8 mouse cellular contexts compared by ENCODE assay signal in genomic region chr11:93969171-93969570, GRCm38 (mm10). TPM values are rescaled to one million over a fixed set of nuclear protein-coding genes. Genes with fewer than 3 reads are reported as not detected.
DNase-seq lines count a peak whose midpoint lies in the region; ATAC-seq lines count a peak whose summit lies in the region.
"Had no signal": no experiment of that assay in that cellular context is flagged by ENCODE, and none has a peak within 500 bp of the region (broad histone marks: within the 10 kb centered on the region; RNA-seq: fewer than 3 reads in every experiment).

No protein-coding gene starts in this region.

- no peak for DNase-seq in heart, adult 9 months (ENCODE audit: low spot score in 2 of 2)
- no peak for DNase-seq in thymus, adult 18-20 months
- DNase-seq in c-Kit-positive CD71-positive TER-119-positive erythroid progenitor cells, embryonic 14.5 days (ENCODE audit: low spot score), result no peak
- DNase-seq: adrenal gland, postnatal 14 days had no signal

- H3K4me3 ChIP-seq in heart, embryonic 13.5 days, result no peak overlapping the region
- no peak overlapping the region for H3K4me3 ChIP-seq in brown adipose tissue, adult 24 weeks (ENCODE audit: insufficient read depth, low read depth, low read length)
- no peak overlapping the region for H3K4me3 ChIP-seq in embryonic facial prominence, embryonic 15.5 days (replicated peaks)
- peak overlapping the region; percentile 84 for H3K4me3 ChIP-seq in liver, embryonic 16.5 days (ENCODE audit: low read depth, low read length)

- peak overlapping the region; percentile 89 for H3K4me2 ChIP-seq in heart, embryonic 13.5 days
- H3K4me2 ChIP-seq in embryonic facial prominence, embryonic 15.5 days (replicated peaks), result peak overlapping the region; percentile 58
- H3K4me2 ChIP-seq in liver, embryonic 16.5 days (ENCODE audit: low read depth, low read length), result peak overlapping the region; percentile 91

- ATAC-seq in heart, embryonic 13.5 days (ENCODE audit: extremely low read depth, insufficient number of reproducible peaks, low FRiP score, low TSS enrichment), result no peak
- ATAC-seq in embryonic facial prominence, embryonic 15.5 days (ENCODE audit: insufficient number of reproducible peaks, low FRiP score, low TSS enrichment, low read depth), result no peak
- ATAC-seq in liver, embryonic 16.5 days (ENCODE audit: low read depth), result no peak

- peaks cover 21% of the 10 kb centered on the region for H3K4me1 ChIP-seq in heart, embryonic 13.5 days
- peaks cover 7% of the 10 kb centered on the region; the same call in 1 of the 2 replicates for H3K4me1 ChIP-seq in brown adipose tissue, adult 24 weeks (ENCODE audit: control insufficient read depth, insufficient read depth, insufficient read length, low read length)
- H3K4me1 ChIP-seq in embryonic facial prominence, embryonic 15.5 days, result peaks cover 6% of the 10 kb centered on the region
- H3K4me1 ChIP-seq in liver, embryonic 16.5 days (ENCODE audit: control insufficient read depth, low read depth, low read length), result peaks cover 12% of the 10 kb centered on the region

- H3K27ac ChIP-seq in heart, embryonic 13.5 days (replicated peaks), result peak overlapping the region; percentile 64; the same call in 1 of the 2 replicates
- peak overlapping the region; percentile 35; the same call in 1 of the 2 replicates for H3K27ac ChIP-seq in brown adipose tissue, adult 24 weeks (replicated peaks; ENCODE audit: low read depth, low read length)
- no peak overlapping the region for H3K27ac ChIP-seq in embryonic facial prominence, embryonic 15.5 days (replicated peaks)
- H3K27ac ChIP-seq in liver, embryonic 16.5 days (ENCODE audit: low read length), result no peak overlapping the region

- peak overlapping the region; percentile 71 for H3K9ac ChIP-seq in heart, embryonic 13.5 days
- no peak overlapping the region for H3K9ac ChIP-seq in embryonic facial prominence, embryonic 15.5 days
- no peak overlapping the region for H3K9ac ChIP-seq in liver, embryonic 16.5 days (ENCODE audit: low read depth, low read length)

- peaks cover 21% of the 10 kb centered on the region for H3K36me3 ChIP-seq in heart, embryonic 13.5 days
- H3K36me3 ChIP-seq in embryonic facial prominence, embryonic 15.5 days, result peaks cover 17% of the 10 kb centered on the region; the same call in 1 of the 2 replicates
- peaks cover 11% of the 10 kb centered on the region for H3K36me3 ChIP-seq in liver, embryonic 16.5 days (ENCODE audit: control insufficient read depth, insufficient read depth)

- no peaks in the 10 kb centered on the region for H3K27me3 ChIP-seq in heart, embryonic 13.5 days (replicated peaks)
- no peaks in the 10 kb centered on the region for H3K27me3 ChIP-seq in embryonic facial prominence, embryonic 15.5 days
- no peaks in the 10 kb centered on the region for H3K27me3 ChIP-seq in liver, embryonic 16.5 days (ENCODE audit: control insufficient read depth, insufficient read depth, low read depth, low read length)

- WGBS in heart, embryonic 13.5 days, result 91% methylated on average over 6 of the region's 6 CpGs
- WGBS in embryonic facial prominence, embryonic 15.5 days, result 90% methylated on average over 6 of the region's 6 CpGs
- 86% methylated on average over 6 of the region's 6 CpGs for WGBS in liver, embryonic 16.5 days (ENCODE audit: insufficient replicate concordance)

- H3K9me3 ChIP-seq in heart, embryonic 13.5 days, result no peaks in the 10 kb centered on the region
- H3K9me3 ChIP-seq in embryonic facial prominence, embryonic 15.5 days (replicated peaks), result no peaks in the 10 kb centered on the region
- H3K9me3 ChIP-seq in liver, embryonic 16.5 days (replicated peaks; ENCODE audit: control insufficient read depth, low read length), result no peaks in the 10 kb centered on the region

RNA-seq across cellular contexts. Expression of gene Nme1, which starts 0.8 kb away (rescaled TPM):
- 112 and 120 TPM in 2 replicates for polyA plus RNA-seq in heart, embryonic 13.5 days (2015; fragmentation: Nextera tagmentation; extraction: Ambion mirVana)
- polyA plus RNA-seq in brown adipose tissue, adult 24 weeks (2012; ENCODE audit: insufficient read depth, insufficient read length, missing spikeins), result 33.7 and 46.1 TPM in 2 replicates
- polyA plus RNA-seq in embryonic facial prominence, embryonic 15.5 days (2015; fragmentation: Nextera tagmentation; extraction: Ambion mirVana), result 107 and 127 TPM in 2 replicates
- 83.1 and 89.6 TPM in 2 replicates for polyA plus RNA-seq in liver, embryonic 16.5 days (2015; fragmentation: Nextera tagmentation; extraction: Ambion mirVana)

RNA-seq across cellular contexts. Expression of gene Gm20390, which starts 1.1 kb away (rescaled TPM):
- polyA plus RNA-seq in heart, embryonic 13.5 days (2015; fragmentation: Nextera tagmentation; extraction: Ambion mirVana), result 303 and 315 TPM in 2 replicates
- polyA plus RNA-seq in brown adipose tissue, adult 24 weeks (2012; ENCODE audit: insufficient read depth, insufficient read length, missing spikeins), result 164 and 189 TPM in 2 replicates
- 322 TPM in 2 replicates for polyA plus RNA-seq in embryonic facial prominence, embryonic 15.5 days (2015; fragmentation: Nextera tagmentation; extraction: Ambion mirVana)
- 183 and 194 TPM in 2 replicates for polyA plus RNA-seq in liver, embryonic 16.5 days (2015; fragmentation: Nextera tagmentation; extraction: Ambion mirVana)

RNA-seq across cellular contexts. Expression of gene Nme2, which starts 13.1 kb away (rescaled TPM):
- 325 and 357 TPM in 2 replicates for polyA plus RNA-seq in heart, embryonic 13.5 days (2015; fragmentation: Nextera tagmentation; extraction: Ambion mirVana)
- polyA plus RNA-seq in brown adipose tissue, adult 24 weeks (2012; ENCODE audit: insufficient read depth, insufficient read length, missing spikeins), result 510 and 580 TPM in 2 replicates
- 297 and 323 TPM in 2 replicates for polyA plus RNA-seq in embryonic facial prominence, embryonic 15.5 days (2015; fragmentation: Nextera tagmentation; extraction: Ambion mirVana)
- polyA plus RNA-seq in liver, embryonic 16.5 days (2015; fragmentation: Nextera tagmentation; extraction: Ambion mirVana), result 166 and 169 TPM in 2 replicates

RNA-seq across cellular contexts. Expression of gene Spag9, which starts 26.7 kb away (rescaled TPM):
- polyA plus RNA-seq in heart, embryonic 13.5 days (2015; fragmentation: Nextera tagmentation; extraction: Ambion mirVana), result 29.7 and 31.4 TPM in 2 replicates
- 39.2 and 45.7 TPM in 2 replicates for polyA plus RNA-seq in brown adipose tissue, adult 24 weeks (2012; ENCODE audit: insufficient read depth, insufficient read length, missing spikeins)
- polyA plus RNA-seq in embryonic facial prominence, embryonic 15.5 days (2015; fragmentation: Nextera tagmentation; extraction: Ambion mirVana), result 43.4 and 51.5 TPM in 2 replicates
- 10.5 and 11.2 TPM in 2 replicates for polyA plus RNA-seq in liver, embryonic 16.5 days (2015; fragmentation: Nextera tagmentation; extraction: Ambion mirVana)

Comparison
In these comparisons a context has a peak if more than half of its experiments do, and no peak if none do; other contexts are left out.
1. H3K27ac ChIP-seq: peak in heart, embryonic 13.5 days (single experiment) and brown adipose tissue, adult 24 weeks (single experiment); none in embryonic facial prominence, embryonic 15.5 days (single experiment) and liver, embryonic 16.5 days (single experiment).
2. Peak in every context shown above with its lines, with median percentiles within 50 percentile points of each other: H3K4me2 ChIP-seq.